Mouse (Mus musculus): ENCODE measurements around the gene Kantr. TPM values are rescaled to one million over a fixed set of nuclear protein-coding genes. Genes with fewer than 3 reads are reported as not detected.
"Not testable (repeated sequence)": the region's sequence is repeated elsewhere in the genome, so short reads cannot be mapped to it uniquely, and the experiment has no call there.

The Kantr gene
- total RNA-seq (2021), result 1 to 10 TPM; 3.0 to 3.5 TPM

DNA sequence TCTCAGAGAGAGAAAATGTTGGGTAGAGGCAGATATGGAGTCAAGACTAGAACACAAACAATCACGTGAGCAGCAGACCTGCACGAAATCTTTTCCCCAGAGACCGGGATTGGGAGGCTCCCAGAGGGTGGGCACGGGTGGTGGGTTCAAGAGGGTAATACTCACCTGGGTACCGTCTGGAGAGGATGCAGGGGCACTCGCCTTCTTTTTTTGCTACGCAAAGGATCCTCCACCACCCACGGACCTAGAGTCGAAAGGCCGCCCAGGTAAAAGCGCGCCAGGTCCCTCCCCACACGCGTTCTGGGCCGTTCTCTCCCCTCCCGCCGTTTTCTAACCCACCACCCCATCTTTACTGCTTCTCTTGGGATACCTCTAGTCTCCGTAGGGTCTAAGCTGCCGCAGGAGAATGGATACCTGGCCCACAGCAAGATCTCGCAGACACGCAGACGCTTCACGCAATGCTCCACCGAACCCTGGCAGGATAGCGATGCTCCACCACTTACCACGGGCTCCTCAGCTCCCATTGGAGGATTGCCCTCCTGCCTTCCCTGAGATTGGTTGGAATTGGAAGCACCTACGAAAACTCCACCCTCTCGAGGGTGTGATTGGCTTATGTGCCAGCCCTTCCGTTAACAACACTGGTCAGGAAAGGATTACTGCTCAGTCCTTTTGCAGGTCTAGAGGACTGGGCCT, at the start of gene Kantr:
Gene Kantr (minus strand): TSS at position 500 of the 693 bp plus-strand sequence.
- DNase-seq, result peak; percentile 77

GRCm38 (mm10) chrX:152368397-152369273, 41.3 kb upstream of the Kantr start, which contains the start of gene Gpr173:
Gpr173 (minus strand) TSS chrX:152368704.
- peak; percentile 60 for DNase-seq

GRCm38 (mm10) chrX:152368054-152368396, 40.7 kb upstream of the Kantr start:
- DNase-seq, result no peak

DNA sequence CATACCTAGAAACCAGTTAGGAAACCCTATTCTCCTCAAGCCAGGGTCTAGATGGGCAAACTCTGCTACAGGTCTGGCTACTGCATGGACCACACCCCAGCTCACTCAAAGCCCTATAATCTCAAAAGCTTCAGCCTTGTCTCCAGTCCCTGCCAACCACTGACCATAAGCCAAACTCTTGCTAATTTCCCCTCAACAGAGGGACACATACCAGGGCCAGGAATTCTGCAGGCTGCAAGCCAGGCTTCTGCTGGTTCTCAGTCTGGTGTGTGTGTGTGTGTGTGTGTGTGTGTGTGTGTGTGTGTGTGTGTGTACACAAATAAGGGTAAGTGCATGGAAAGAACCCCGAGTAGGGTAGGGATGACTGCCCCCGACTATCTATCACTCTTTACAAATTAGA, 39.1 kb upstream of the Kantr start:
- peak; percentile 46 for DNase-seq

- peak; percentile 43 for DNase-seq
Observed at GRCm38 (mm10) chrX:152352553-152353153, 25.4 kb upstream of the Kantr start.

DNA sequence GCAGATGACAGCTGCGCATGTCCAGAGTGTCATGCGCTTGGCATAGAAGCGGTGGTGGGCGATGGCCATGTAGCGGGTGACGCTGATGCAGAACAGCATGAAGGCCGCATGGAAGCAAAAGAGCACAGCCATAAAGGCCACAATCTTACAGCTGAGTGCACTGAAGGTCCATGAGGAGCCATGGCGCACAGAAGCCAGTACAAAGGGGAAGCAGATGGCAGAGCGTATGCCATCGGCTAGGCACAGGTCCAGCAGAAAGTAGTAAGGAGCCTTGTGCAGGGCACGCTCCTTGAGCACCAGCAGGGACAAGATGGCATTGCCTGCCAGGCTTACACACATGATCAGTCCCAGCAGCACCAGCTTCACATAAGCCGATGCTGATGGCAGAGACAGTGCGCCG, 19.7 kb upstream of the Kantr start:
- no peak for DNase-seq

DNA sequence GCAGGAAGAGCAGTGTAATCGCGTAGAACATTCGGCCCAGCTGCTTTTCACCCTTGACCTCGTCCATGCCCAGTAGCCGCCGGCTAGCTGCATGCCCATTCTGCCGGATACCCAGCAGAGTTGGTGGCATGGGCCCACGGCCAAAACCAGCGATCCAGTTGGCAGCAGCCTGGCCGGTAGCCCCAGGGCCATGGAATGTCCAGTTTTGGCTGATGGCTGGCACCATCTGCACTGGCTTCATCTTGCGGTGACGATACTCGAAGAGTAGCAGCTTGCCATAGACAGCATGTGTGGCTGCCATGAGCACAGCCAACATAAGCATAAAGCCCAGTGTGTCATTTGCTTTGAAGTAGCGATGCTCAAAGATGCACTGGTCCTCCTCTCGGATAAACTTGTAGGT, 19.3 kb upstream of the Kantr start:
- no peak for DNase-seq

- DNase-seq, result no peak
Observed at GRCm38 (mm10) chrX:152342903-152343302, 15.6 kb upstream of the Kantr start.

- peak; percentile 94 for DNase-seq
Observed at GRCm38 (mm10) chrX:152342358-152342901, 15.1 kb upstream of the Kantr start, which contains the start of gene Tspyl2. Tspyl2 (minus strand) TSS chrX:152342425.

DNA sequence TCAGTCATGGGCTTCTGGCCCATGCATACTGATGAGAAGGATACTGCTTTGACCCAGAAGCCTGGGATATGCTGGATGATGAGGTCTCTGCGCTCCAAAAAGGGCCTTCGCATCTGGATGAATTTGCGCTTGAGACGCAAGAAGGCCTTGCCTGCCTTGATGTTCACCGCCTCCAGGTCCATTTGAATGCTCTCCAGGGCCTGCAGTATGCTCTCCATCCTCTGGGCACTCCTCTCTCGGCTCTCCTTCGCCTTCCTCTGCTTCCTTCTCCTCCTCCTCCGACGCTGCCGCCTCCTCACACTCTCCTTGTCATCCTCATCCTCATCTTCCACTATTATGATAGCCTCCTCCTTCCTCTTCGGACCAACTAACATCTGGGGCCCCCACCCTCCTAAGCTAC, 14.2 kb upstream of the Kantr start:
- no peak for DNase-seq

DNA sequence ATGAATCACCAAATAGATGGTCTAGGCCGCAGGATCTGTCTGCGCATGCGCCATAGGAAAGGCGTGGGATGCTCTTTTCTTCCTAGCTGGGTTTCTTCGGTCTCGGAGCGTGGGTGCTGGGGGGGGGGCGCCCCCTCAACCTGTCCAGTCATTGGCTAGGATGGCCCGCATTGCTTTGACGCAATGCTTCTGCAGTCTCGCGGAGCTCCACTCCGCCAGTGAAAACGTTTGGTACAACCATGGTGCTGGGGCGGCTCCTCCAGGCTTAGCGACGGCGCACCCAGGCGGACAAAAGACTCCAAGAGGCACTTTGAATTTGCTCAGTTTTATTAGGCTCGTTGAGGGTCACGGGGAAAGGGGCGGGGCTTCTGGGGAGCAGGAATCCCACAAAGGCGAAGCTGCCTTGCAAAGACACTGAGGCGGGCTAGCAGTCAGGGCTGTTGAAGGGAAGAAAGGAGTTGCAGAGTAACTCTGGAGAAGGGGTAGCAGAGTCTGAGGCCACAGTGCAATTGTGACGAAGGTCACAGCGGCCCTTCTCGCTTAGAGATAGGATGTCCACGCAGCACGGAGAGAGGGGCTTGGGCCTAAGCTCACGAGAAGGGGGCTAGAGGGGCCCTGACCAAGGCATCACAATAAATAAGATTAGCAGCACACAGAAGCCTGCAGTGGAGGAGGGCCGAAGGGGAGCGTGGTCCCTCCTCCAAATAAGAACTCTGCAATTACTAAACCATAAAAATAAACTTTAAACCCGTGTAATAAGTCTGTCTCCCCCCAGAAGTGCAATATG, 9.4 kb upstream of the Kantr start:
- DNase-seq, result peak; percentile 89

DNA sequence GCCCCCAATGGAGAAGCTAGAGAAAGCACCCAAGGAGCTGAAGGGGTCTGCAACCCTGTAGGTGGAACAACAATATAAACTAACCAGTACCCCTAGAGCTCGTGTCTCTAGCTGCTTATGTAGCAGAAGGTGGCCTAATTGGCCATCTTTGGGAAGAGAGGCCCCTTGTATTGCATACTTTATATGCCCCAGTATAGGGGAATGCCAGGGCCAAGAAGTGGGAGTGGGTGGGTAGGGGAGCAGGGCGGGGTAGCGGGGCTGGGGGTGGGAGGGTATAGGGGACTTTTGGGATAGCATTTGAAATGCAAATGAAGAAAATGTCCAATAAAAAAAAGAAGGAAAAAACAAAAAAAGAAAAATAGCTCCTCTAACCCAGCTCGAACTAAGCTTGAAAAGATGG, 8.8 kb upstream of the Kantr start:
- not testable (repeated sequence) for DNase-seq

DNA sequence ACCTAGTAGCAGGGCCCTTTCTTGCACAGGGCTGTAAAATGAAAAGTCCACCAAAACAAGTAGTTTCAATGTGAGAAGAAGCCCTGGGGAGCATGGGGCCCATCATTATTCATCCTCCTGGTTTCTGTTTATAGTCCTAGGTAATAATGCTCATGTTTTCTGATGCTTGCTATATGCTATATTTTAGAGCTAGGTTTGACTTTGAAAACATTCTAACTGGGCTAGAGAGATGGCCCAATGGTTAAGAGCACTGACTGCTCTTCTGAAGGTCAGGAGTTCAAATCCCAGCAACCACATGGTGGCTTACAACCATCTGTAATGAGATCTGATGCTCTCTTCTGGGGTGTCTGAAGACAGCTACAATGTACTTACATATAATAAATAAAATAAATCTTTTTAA, 2.1 kb upstream of the Kantr start:
- not testable (repeated sequence) for DNase-seq

GRCm38 (mm10) chrX:152327689-152328052, 376 bp upstream of the Kantr start:
- DNase-seq, result no peak

GRCm38 (mm10) chrX:152323584-152323983, 3.7 kb downstream of the Kantr start:
- no peak for DNase-seq

DNA sequence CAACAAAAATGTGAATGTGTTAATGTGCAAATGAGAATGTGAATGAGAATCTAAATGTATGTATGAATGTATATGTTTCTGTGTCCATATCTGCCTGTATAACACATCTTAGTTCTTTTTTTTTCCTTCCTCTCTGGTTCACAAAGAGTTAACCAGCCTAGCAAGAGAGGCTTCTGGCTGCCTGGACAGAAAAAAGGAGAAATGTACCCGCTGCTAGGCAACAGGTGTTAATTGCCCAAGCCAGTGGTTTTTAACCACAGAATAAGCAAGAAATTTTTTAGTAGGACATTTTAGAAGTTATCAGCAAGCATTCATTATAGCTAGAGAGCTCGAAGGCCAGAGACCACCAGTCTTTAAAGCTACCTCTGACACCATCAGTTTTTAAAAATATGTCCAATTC, 4.5 kb downstream of the Kantr start:
- no peak for DNase-seq

DNA sequence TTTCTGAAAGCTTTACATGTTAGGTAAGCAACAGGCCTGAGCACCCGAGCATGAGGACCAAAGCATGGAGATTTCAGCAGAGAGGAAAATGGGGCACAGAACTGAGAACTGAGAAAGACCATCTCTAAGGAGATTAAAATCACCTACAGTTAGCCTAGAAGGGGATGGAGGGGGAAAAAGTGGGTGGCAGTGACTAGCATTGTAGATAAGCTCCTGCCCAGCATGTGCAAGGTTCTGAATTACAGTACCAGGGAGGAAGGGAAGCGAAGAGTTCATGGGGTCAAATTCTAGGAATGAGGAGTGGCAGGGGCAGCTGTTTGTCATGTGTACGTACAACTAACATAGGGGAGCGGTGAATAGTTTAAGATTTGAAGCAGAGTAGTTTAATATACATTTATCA, 6.8 kb downstream of the Kantr start:
- DNase-seq, result no peak

DNA sequence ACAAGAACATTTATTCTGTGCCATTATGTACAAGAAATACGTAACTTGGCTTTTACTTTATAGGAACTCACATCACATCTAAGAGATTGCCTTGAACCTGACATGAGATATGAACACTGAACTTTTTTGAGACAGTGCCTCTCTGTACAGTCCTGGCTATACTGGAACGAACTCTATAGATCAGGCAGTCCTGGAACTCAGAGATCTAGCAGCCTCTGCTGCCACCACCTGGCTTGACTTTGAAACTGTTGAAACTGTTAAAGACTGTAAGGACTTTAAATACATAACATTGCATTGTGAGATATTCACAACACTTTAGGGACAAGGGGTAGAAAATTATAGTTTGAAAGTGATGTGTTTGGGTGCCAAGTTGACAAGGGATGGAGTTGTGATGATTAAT, 19.4 kb downstream of the Kantr start:
- peak; percentile 66 for DNase-seq

DNA sequence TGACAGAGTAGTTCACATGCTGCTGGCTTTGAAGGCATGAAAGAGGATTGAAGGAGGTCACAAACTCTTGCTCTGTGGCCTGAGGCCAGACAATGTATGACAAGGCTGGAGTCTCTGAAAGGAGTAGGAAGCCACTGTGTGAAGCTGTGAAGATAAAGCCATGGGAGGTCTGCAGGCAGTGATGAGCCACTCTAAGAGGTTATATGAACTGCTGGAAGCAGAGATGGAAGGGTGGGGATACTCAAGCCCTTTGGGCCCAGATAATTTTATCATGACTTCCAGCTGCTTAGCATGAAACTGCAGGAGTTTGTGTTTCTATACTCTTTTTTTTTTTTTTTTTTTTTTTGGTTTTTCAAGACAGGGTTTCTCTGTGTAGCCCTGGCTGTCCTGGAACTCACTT, 19.9 kb downstream of the Kantr start:
- DNase-seq, result no peak

DNA sequence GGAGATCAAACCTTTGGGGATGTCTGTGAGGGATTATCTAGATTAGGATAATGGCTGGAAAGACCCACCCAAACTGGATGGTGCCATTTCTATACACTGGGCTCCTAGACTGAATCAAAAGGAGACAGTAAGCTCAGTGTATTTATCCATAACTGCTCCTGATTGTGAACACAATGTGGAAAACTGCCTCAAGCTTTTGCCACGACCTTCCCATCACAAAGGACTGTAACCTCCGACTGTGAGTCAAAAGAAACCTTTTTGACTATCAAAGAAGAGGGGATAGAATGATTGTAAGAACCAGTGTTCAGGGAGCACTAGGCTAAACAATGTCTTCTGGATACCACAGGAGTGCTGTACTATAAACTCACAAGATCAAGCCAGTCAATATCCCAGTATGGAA, 21.1 kb downstream of the Kantr start:
- DNase-seq, result no peak

GRCm38 (mm10) chrX:152287026-152287425, 40.3 kb downstream of the Kantr start:
- DNase-seq, result not testable (repeated sequence)

DNA sequence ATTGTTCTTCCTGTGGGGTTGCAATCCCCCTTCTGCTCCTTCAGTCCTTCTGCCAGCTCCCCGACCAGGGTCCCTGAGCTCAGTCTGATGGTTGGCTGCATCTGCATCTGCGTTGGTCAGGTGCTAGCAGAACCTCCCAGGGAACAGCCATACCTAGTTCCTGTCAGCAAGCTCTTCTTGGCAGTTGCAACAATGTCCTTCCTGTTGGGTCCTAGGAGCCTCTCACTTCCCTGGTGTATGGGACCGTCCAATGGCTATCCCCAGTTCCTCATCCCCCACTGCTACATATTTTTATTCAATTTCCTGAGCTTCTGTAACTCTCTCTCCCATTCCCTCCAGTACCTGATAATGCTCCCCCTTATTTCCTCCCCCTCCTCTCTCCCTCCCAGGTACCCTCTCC, 42.5 kb downstream of the Kantr start:
- DNase-seq, result no peak
